Mouse (Mus musculus) heart, embryonic 14.5 days (tissue): ENCODE data around the gene Enthd1. TPM values are rescaled to one million over a fixed set of nuclear protein-coding genes. Genes with fewer than 3 reads are reported as not detected.

Experiments
- ATAC-seq: fragments of 200-750 bp; cut with Nextera tagmentation; 2 replicates; pipeline ENCODE4 v1.8.0; 2017; ENCODE audit warnings: low read depth, moderate TSS enrichment; ENCODE audit not compliant: insufficient number of reproducible peaks, insufficient read depth, low FRiP score
- H3K27ac ChIP-seq, 2 experiments: fragments of 200-500 bp in 1 of 2; fragments of 300-500 bp in 1 of 2; sonication (generic) in 1 of 2; replicated peaks in 1 of 2; 2 replicates each; pipeline ENCODE4 v1.5.1; 2012 to 2014; ENCODE audit warnings: low read depth in 2 of 2, low read length in 2 of 2, control low read depth in 1 of 2, mild to moderate bottlenecking in 1 of 2, mixed read lengths in 1 of 2; ENCODE audit not compliant: control insufficient read depth in 1 of 2, insufficient read depth in 1 of 2
- H3K27me3 ChIP-seq: fragments of 300-500 bp; sonication (generic); 2 replicates; pipeline ENCODE4 v1.6.1; 2014; ENCODE audit warnings: mild to moderate bottlenecking, low read length, control low read depth; ENCODE audit not compliant: control insufficient read depth, insufficient read depth
- H3K36me3 ChIP-seq: fragments of 300-500 bp; sonication (generic); 2 replicates; pipeline ENCODE4 v1.6.1; 2014; ENCODE audit warnings: mild to moderate bottlenecking, control low read depth, low read length, mixed read lengths; ENCODE audit not compliant: control insufficient read depth, insufficient read depth
- H3K4me1 ChIP-seq, 2 experiments: fragments of 200-500 bp in 1 of 2; fragments of 300-500 bp in 1 of 2; sonication (generic) in 1 of 2; 2 replicates each; pipeline ENCODE4 v1.6.1; 2012 to 2014; ENCODE audit warnings: low read length in 2 of 2, control low read depth in 1 of 2, mixed read lengths in 1 of 2; ENCODE audit not compliant: control insufficient read depth in 2 of 2, insufficient read depth in 2 of 2
- H3K4me2 ChIP-seq: fragments of 300-500 bp; sonication (generic); 2 replicates; pipeline ENCODE4 v1.6.1; 2014; ENCODE audit warnings: mild to moderate bottlenecking, low read length
- H3K4me3 ChIP-seq, 2 experiments: fragments of 200-500 bp in 1 of 2; fragments of 300-500 bp in 1 of 2; sonication (generic) in 1 of 2; 2 replicates each; pipeline ENCODE4 v1.5.1; 2012 to 2014; ENCODE audit warnings: low read length in 2 of 2, mild to moderate bottlenecking in 2 of 2, control low read depth in 1 of 2, low read depth in 1 of 2, moderate library complexity in 1 of 2; ENCODE audit not compliant: control insufficient read depth in 1 of 2, insufficient read depth in 1 of 2
- H3K9ac ChIP-seq: fragments of 300-500 bp; sonication (generic); 2 replicates; pipeline ENCODE4 v1.6.1; 2014; ENCODE audit warnings: mild to moderate bottlenecking, low read length
- H3K9me3 ChIP-seq: fragments of 300-500 bp; sonication (generic); 2 replicates; pipeline ENCODE4 v1.6.1; 2016; ENCODE audit warnings: low read length, control low read depth; ENCODE audit not compliant: control insufficient read depth
- WGBS: fragments of 180-500 bp; shearing (Covaris S2); extraction: QIAGEN DNeasy Blood & Tissue Kit; methylation state at CpG from one replicate; pipeline ENCODE4 v1.1.7; 2014; 5-methylcytosine and 5-hydroxymethylcytosine counted together
- polyA plus RNA-seq: library from polyadenylated mRNA; unstranded; fragments of >200 nt; fragmentation: Nextera tagmentation; extraction: Ambion mirVana; gene quantifications from 2 replicates; pipeline ENCODE4 v1.2.1, GENCODE M21; 2014

The Enthd1 gene
- polyA plus RNA-seq, 1 experiment from 2014 or later, result not detected

DNA sequence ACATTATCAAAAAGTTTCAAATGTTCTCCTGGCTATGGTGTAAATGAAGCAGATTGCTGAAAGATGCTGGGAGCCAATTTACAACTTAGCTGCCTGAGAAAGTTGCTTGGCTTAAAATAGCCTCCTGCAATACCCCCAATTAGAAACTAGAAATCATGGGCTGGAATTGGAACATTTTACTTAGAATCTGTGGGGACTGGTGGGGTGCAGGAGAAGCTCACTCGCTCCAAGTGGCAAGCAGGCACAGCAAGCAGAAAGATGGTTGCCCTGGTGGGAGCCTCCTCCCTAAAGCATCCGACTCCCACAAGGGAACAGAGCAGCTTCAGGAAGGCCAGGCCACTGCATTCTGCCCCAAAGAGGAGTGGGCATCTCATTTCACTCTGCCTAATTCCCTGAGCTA lies 28.9 kb downstream of the Enthd1 start:
- Histone ChIP-seq H3K4me3 (no peak overlapping the region), H3K36me3 (no peaks in the 10 kb centered on the region), H3K4me2 (no peak overlapping the region), H3K27ac (no peak overlapping the region), H3K27me3 (no peaks in the 10 kb centered on the region), H3K4me1 (no peaks in the 10 kb centered on the region; a peak in 1 of 4 replicates), H3K9me3 (no peaks in the 10 kb centered on the region), H3K9ac (no peak overlapping the region)
- WGBS, result 65% methylated on average over 2 of the region's 2 CpGs
- no peak for ATAC-seq

DNA sequence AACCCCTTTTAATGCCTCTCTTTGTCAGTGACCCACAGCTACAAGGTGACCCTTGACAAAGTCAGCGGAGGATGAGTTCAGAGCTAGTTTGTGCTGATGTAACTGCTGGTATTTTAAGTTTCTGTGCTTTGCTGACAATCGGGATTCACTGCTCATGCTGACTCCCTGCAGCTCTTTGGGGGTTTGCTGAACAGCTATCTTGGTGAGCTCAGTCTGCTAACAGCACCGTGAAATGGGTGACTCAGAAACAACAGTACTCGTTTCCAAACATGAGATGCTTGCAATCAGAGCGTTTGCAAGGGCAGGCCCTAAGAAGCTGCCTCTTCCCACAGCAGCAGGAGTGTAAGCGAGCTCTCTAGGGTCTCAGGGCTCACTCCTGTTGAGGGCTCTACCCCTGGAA lies 31.7 kb downstream of the Enthd1 start:
- Histone ChIP-seq H3K4me1 (no peaks in the 10 kb centered on the region; a peak in 1 of 4 replicates), H3K27ac (no peak overlapping the region), H3K4me2 (no peak overlapping the region), H3K9ac (no peak overlapping the region), H3K9me3 (no peaks in the 10 kb centered on the region), H3K36me3 (no peaks in the 10 kb centered on the region), H3K4me3 (no peak overlapping the region), H3K27me3 (no peaks in the 10 kb centered on the region)
- no peak for ATAC-seq
- 50% methylated on average over 6 of the region's 6 CpGs for WGBS

DNA sequence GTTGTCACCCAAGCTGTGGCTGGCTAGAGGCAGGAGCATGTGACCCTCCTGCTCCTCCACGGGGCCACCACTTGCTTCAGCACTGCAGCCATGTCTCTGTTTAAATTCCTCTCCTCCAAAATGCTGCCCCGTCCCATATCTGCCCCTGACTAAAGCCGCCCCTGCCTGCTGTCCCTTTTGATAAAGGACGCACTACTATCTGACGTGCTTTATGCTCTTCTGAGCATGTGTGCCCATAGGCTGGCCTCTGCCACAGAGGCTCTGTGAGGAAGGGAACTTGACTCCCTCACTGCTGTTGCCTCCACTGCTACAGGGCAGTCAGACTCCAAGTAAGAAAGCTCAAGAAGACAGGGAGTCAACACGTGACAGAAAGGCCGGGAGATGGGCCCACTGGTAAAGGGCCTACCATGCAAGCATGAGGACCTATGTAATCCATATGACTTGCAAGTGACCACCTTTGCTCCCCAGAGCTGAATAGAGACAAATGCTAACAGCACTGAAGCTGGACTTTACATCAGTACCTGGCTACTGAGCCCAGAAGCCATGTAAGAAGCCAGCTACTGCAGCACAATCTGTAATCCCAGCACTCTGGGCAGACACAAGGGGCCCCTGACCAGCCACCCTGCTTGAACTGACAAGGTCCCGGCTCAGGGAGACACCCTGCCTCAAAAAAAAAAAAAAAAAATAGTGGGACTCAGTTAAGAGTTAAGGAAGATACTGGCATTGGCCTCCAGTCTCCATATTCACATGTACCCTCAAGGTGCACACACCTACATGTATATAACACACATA lies 32.5 kb downstream of the Enthd1 start:
- H3K9ac ChIP-seq, result no peak overlapping the region
- WGBS, result 52% methylated on average over 8 of the region's 8 CpGs
- H3K4me3 ChIP-seq, result no peak overlapping the region
- H3K36me3 ChIP-seq, result no peaks in the 10 kb centered on the region
- no peaks in the 10 kb centered on the region for H3K27me3 ChIP-seq
- no peaks in the 10 kb centered on the region for H3K9me3 ChIP-seq
- H3K4me2 ChIP-seq, result no peak overlapping the region
- ATAC-seq, result no peak
- H3K4me1 ChIP-seq, result no peaks in the 10 kb centered on the region; a peak in 1 of 4 replicates
- no peak overlapping the region for H3K27ac ChIP-seq

DNA sequence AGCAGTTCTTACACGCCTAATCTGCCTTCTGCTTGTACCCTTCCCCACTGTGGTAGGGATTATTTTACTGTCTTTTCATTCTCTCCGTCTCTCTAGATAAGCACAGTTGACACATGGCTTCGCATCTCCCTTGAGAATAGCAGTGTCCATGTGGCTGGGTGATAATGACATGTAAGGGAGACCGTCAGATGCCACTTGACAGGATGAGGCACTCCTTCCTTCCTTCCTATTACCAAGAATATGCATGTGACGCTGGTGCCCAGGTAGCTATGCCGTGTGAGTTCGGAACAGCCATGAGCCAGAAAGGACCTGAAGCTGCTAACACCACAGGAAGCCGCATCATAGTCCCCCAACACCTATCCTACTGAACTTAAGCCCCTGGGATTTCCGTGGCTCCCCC lies 33.9 kb downstream of the Enthd1 start:
- Histone ChIP-seq H3K4me3 (no peak overlapping the region), H3K27ac (no peak overlapping the region), H3K9me3 (no peaks in the 10 kb centered on the region), H3K36me3 (no peaks in the 10 kb centered on the region), H3K27me3 (no peaks in the 10 kb centered on the region), H3K4me2 (no peak overlapping the region), H3K9ac (no peak overlapping the region), H3K4me1 (no peaks in the 10 kb centered on the region; a peak in 1 of 4 replicates)
- WGBS, result 71% methylated on average over 9 of the region's 9 CpGs
- no peak for ATAC-seq

DNA sequence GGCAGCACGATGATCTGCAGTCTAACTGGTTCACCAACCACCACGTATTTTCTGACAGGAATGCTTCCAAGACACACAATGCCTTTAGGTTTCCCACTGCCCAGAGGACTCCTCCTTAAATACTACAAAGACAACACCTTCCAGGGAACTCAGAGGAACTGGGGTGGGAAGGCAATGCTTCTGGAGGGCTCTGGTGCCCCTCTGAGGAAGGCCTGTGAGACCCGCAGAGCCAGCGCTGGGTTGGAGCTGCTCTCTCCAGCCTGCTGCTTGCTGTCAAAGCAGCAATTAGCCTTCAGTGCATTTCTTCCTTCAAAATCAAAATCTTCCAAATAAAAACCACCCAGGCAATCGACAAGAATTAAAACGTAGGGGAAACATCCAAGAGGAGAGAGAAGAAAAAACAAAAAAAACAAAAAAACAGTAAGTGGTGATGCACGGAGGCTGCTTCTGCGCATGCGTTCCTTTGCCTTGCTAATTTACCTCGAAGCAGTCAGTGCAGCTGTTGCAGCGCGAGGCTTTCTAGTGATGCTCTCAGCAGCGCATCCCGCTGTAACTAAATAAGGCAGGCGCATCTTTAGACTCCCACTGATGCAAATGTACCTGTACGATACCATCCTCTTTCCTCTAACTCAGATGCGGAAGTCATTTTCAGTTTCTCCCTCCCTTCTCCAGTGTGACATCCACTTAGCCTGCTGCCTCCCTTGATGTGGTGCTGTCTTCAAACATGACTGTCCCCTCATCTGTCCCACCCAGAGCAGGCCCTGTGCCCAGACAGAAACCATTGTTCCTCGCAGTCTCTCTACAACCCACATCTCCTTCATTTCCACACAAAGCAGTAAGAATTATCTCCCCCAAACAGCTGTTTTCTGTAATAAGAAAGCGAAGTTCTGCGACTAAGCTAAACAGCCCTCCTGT lies 34.7 kb downstream of the Enthd1 start:
- Histone ChIP-seq H3K36me3 (no peaks in the 10 kb centered on the region), H3K9ac (no peak overlapping the region), H3K4me3 (no peak overlapping the region), H3K9me3 (no peaks in the 10 kb centered on the region), H3K27ac (no peak overlapping the region), H3K4me2 (no peak overlapping the region), H3K27me3 (no peaks in the 10 kb centered on the region), H3K4me1 (no peaks in the 10 kb centered on the region; a peak in 1 of 4 replicates)
- no peak for ATAC-seq
- 56% methylated on average over 20 of the region's 20 CpGs for WGBS

DNA sequence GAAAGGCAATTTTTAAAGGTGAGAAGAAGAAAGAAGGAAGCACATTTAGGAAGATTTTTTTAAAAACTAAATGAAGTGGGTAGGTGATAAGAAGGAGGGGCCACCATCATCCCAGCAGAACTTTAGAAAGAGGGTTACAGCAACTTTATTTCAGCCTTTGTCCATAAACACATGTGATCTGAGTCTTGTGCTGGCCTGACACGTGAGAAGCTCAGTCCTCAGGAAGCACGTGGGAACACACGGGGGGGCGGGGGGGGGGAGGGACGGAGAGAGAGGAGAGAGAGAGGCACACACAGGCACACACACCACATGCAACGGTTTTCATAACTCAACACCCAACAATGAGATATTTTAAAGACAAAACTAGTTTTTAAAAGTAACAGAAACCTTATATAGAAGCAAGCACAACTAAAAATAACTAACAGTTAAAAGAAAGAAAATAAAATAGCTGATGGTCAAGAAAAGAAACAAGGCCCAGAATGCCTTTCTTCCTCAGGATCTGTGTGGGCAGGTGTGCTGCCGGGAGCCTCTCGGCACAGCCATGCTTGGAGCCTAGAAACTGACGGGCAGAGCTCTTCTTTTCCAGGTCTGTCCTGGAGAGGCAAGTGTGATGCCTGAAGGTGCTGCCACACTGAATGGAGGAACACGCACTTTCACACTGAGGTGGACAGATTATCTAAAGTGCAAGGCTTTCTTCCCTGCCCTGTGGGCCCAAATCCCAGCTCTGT lies 43.1 kb downstream of the Enthd1 start:
- H3K27ac ChIP-seq, result no peak overlapping the region
- no peak for ATAC-seq
- H3K9me3 ChIP-seq, result no peaks in the 10 kb centered on the region
- H3K4me1 ChIP-seq, result peaks cover 8 to 11% of the 10 kb centered on the region in 2 experiments
- H3K4me3 ChIP-seq, result no peak overlapping the region
- no peak overlapping the region for H3K9ac ChIP-seq
- WGBS, result 31% methylated on average over 10 of the region's 10 CpGs
- H3K27me3 ChIP-seq, result no peaks in the 10 kb centered on the region
- no peaks in the 10 kb centered on the region for H3K36me3 ChIP-seq
- H3K4me2 ChIP-seq, result no peak overlapping the region

DNA sequence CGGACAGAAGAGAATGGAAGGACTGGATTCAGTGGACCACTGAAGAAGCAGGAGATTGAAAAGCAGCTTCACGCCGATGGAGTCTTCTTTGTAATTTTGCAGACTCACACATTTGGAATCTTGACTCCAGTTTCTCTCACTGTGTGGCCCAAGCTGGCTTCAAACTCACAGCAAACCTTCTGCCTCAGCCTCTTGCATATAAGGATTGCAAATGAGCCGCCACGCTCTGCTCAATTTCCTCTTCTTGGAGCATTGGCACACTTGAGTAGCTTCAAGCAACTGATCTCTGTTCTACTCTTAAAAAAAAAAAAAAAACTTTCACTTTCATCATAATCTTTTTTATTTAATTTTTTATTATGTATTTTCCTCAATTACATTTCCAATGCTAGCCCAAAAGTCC lies 45.0 kb downstream of the Enthd1 start:
- ATAC-seq, result no peak
- 93% methylated on average over 5 of the region's 5 CpGs for WGBS

More for the DNA sequence above, 45.0 kb downstream of the Enthd1 start:
- Histone ChIP-seq H3K4me1 (peaks cover 8 to 11% of the 10 kb centered on the region in 2 experiments), H3K27ac (no peak overlapping the region), H3K36me3 (no peaks in the 10 kb centered on the region), H3K9ac (no peak overlapping the region), H3K4me2 (no peak overlapping the region), H3K27me3 (no peaks in the 10 kb centered on the region), H3K4me3 (no peak overlapping the region), H3K9me3 (no peaks in the 10 kb centered on the region)
